Mouse (Mus musculus) thymus, adult 2 months (tissue): ENCODE results near the gene Synj2. TPM values are rescaled to one million over a fixed set of nuclear protein-coding genes. Genes with fewer than 3 reads are reported as not detected.
A peak's percentile ranks its signal among the peaks of the same experiment; 100 is the strongest.

Experiments
- DNase-seq: peaks from one replicate; pipeline ENCODE4 v3.0.0; 2021
- H3K27ac ChIP-seq: fragments of 200-500 bp; 2 replicates; pipeline ENCODE4 v1.5.1; 2012; ENCODE audit warnings: low read length, control low read depth; ENCODE audit not compliant: control insufficient read depth, insufficient read depth
- H3K27me3 ChIP-seq: fragments of 200-500 bp; 2 replicates; pipeline ENCODE4 v1.6.1; 2012; ENCODE audit warnings: mild to moderate bottlenecking, low read length, moderate library complexity, mixed read lengths; ENCODE audit not compliant: control insufficient read depth, insufficient read depth
- H3K36me3 ChIP-seq: fragments of 200-500 bp; 2 replicates; pipeline ENCODE4 v1.6.1; 2012; ENCODE audit warnings: mild to moderate bottlenecking, low read length, moderate library complexity; ENCODE audit not compliant: control insufficient read depth, insufficient read depth
- H3K4me1 ChIP-seq: fragments of 200-500 bp; replicated peaks from 2 replicates; pipeline ENCODE4 v1.6.1; 2012; ENCODE audit warnings: low read length; ENCODE audit not compliant: control insufficient read depth, insufficient read depth
- H3K4me3 ChIP-seq: fragments of 200-500 bp; 2 replicates; pipeline ENCODE4 v1.5.1; 2012; ENCODE audit warnings: mild to moderate bottlenecking, low read length, control low read depth, moderate library complexity; ENCODE audit not compliant: control insufficient read depth, insufficient read depth
- CTCF ChIP-seq: fragments of 200-500 bp; IDR thresholded peaks from 2 replicates; pipeline ENCODE4 v1.5.1; 2012; ENCODE audit warnings: mild to moderate bottlenecking, control low read depth, low read length, moderate library complexity, borderline replicate concordance; ENCODE audit not compliant: control insufficient read depth, poor library complexity, insufficient read depth; ENCODE audit errors: extremely low read depth
- POLR2A ChIP-seq: fragments of 200-500 bp; IDR thresholded peaks from 2 replicates; pipeline ENCODE4 v1.6.1; 2012; ENCODE audit warnings: mild to moderate bottlenecking, low read length, control low read depth, moderate library complexity; ENCODE audit not compliant: control insufficient read depth, poor library complexity, insufficient read depth; ENCODE audit errors: extremely low read depth
- WGBS: fragments of 180-500 bp; shearing (Covaris S2); methylation state at CpG from one replicate; pipeline ENCODE4 v1.1.7; 2018; 5-methylcytosine and 5-hydroxymethylcytosine counted together
- polyA plus RNA-seq: library from polyadenylated mRNA; depleted of rRNA; stranded (reverse); fragments of >200 nt; gene quantifications from 2 replicates; pipeline ENCODE4 v1.2.3, GENCODE M21; 2012

Synj2 gene
- polyA plus RNA-seq, 1 experiment: 9.0 TPM

DNA sequence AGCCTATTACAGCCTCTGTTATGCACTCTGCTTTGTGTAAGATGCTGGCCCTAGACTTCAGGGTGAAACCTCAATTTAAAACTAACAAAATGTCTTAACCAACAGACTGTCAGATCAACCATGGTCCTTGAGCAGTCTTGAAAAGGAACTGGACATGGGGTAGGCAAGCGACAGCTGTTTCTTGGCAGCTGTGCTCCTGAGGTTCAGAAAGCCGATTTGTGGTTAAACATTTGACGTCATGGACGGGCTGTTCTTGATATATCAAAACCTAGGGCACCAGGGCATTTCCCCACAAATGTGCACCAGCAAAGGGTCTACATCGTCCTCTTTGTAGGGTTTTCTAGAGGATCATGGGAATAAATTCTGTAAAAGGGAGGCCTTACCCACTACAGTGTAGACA is 122.5 kb downstream of the Synj2 start:
- H3K27ac ChIP-seq: no peak overlapping the region
- H3K4me3 ChIP-seq: no peak overlapping the region
- no peak for DNase-seq
- H3K27me3 ChIP-seq: no peaks in the 10 kb centered on the region
- no peaks in the 10 kb centered on the region for H3K36me3 ChIP-seq
- H3K4me1 ChIP-seq: peaks cover 8% of the 10 kb centered on the region
- WGBS: 16% methylated on average over 5 of the region's 5 CpGs
- TF ChIP-seq CTCF (no peak), POLR2A (no peak)

DNA sequence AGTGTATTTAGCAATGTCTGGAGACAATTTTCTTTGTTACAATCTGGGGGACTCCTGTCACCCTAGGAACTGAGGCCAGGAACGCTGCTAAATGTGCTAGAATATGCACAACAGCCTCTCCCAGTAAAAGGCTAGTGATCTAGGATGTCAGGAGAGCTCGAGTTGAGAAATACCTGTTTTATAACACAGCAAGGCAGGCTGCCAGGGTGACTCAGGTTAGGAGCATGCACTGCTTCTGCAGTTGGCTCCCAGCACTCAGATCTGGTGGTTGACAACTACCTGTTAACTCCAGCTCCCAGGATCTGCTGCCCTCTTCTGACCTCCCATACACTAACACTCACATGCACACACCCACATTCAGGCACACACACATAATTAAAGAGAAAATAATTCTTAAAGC is 124.9 kb downstream of the Synj2 start:
- Histone ChIP-seq H3K27me3 (no peaks in the 10 kb centered on the region), H3K4me3 (no peak overlapping the region), H3K4me1 (peaks cover 8% of the 10 kb centered on the region), H3K27ac (no peak overlapping the region), H3K36me3 (no peaks in the 10 kb centered on the region)
- DNase-seq: no peak
- WGBS: 93% methylated on average over 2 of the region's 2 CpGs
- TF ChIP-seq CTCF (no peak), POLR2A (no peak)

DNA sequence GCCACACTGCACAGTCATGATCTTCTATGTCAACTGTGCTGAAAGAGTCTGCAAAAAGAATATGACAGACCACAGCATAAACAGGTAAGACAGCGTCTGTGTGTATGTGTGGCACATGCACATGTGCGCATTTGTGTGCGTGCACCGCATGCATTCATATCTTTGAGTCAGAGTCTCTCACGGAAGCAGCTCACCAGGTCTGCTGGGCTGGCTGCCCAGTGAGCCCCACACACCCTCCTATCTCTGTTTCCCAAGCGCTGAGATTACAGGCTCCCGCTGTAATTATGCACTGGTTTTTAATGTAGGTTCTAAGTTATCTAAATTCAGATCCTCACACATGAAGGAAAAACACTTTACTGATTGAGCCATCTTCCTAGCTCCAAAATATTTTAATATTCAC is 126.5 kb downstream of the Synj2 start:
- Histone ChIP-seq H3K27ac (no peak overlapping the region), H3K4me3 (no peak overlapping the region), H3K36me3 (no peaks in the 10 kb centered on the region), H3K27me3 (no peaks in the 10 kb centered on the region), H3K4me1 (peaks cover 8% of the 10 kb centered on the region)
- DNase-seq: no peak
- TF ChIP-seq POLR2A: no peak
- no peak for TF ChIP-seq CTCF
- WGBS: 98% methylated on average over 7 of the region's 7 CpGs

DNA sequence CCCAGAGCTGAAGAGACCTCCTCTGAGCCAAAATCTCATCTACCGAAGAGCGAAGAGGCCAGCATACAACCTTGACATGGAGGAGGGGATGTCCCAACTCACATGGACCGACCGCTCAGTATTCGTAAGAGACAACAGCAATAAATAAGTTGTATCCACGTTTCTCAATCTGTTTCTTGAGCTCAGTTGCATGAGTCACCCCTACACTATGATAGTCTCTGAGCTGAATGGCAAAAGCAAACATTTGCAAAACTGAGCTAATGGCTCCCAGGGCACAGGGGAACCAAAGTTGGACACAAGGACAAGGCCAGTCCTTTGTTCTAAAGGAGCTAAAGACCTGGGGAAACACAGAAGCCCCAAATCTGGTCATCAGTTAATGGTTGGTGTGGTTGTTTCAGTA is 128.8 kb downstream of the Synj2 start:
- Histone ChIP-seq H3K36me3 (peaks cover 7% of the 10 kb centered on the region; the same call in 1 of the 2 replicates), H3K27me3 (no peaks in the 10 kb centered on the region), H3K4me1 (peaks cover under 1% of the 10 kb centered on the region; the same call in 1 of the 2 replicates), H3K4me3 (no peak overlapping the region), H3K27ac (no peak overlapping the region)
- 94% methylated on average over 6 of the region's 6 CpGs for WGBS
- TF ChIP-seq POLR2A (no peak), CTCF (no peak)
- DNase-seq: no peak

DNA sequence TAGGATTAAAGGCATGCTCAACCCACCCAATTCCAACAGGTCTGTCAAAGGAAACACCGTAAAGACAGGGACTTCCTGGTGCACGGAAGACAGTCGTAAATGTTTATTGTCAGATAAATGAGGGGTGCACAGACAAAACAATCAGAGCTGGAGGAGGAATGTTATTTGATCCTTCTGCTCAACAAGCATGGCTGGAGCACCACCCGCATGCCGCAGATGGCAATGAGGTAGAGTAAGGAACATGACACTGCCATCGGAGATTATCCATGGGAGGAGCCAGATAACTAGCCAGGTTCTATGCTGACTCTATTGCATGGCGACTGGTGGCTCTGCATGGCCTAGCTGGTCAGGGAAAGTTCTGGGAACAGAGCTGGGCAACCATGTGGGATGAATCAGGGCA is 132.3 kb downstream of the Synj2 start:
- 96% methylated on average over 7 of the region's 7 CpGs for WGBS

DNA sequence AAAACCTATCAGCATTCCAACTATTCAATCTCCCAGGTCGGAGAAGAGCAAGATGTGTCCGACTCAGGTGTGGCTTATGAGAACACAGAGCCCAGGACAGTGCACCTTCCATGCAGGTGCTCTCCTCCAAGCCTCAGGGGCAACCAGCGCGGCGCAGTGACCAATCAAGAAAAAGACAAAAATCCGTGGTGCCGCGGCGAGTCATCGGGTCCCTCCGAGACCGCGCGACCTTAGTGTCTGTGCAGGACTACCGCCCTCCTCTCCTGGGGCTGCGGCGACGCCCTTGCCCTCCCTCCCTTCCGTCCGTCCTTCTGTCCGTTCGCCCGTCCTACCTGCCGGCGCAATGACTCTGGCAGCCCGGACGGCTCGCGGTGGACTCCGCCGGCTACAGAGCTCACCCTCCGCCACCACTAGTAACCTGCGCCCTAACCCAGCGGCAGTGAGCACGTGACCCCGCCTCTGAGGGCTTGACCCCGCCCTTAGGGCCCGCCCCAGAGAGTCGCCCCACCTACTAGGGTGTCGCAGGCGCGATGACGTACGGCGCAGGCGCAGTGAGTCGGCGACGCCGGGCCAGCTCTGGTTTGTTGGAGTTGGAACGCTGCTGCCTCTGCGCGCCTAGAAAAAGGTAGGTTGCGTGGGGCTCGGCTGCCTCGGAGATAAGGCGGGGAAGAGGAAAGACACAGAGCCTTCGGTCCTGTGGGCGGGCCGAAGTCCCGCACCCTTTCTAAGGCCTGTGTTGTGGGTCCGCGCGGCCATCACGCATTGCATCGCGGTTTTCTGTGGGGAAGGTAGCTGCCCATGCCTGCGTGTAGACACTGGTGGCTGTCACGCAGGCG is 138.4 kb downstream of the Synj2 start, which contains the start of the genes Serac1 and Gtf2h5:
Gene Serac1 (minus strand): TSS at position 455 of the 836 bp plus-strand sequence.
Gene Gtf2h5 (plus strand): TSS at position 500 of the 836 bp plus-strand sequence.
- TF ChIP-seq CTCF (no peak), POLR2A (peak; percentile 80; the same call in 1 of the 2 replicates)
- Histone ChIP-seq H3K4me1 (peaks cover 3% of the 10 kb centered on the region), H3K36me3 (no peaks in the 10 kb centered on the region), H3K27me3 (no peaks in the 10 kb centered on the region), H3K27ac (peak within 1 kb of the TSS; percentile 60), H3K4me3 (peak within 1 kb of the TSS; percentile 72)
- WGBS: under 1% methylated on average over 70 of the region's 70 CpGs
- peak; percentile 99 for DNase-seq

More for the DNA sequence above, 132.3 kb downstream of the Synj2 start:
- H3K4me1 ChIP-seq: no peaks in the 10 kb centered on the region
- no peak overlapping the region; the same call in 1 of the 2 replicates for H3K27ac ChIP-seq
- H3K4me3 ChIP-seq: no peak overlapping the region
- TF ChIP-seq POLR2A (no peak), CTCF (no peak)
- no peaks in the 10 kb centered on the region for H3K27me3 ChIP-seq
- H3K36me3 ChIP-seq: peaks cover 7% of the 10 kb centered on the region; the same call in 1 of the 2 replicates
- DNase-seq: no peak
